Mouse (Mus musculus): ENCODE measurements around the gene Gm5269.

DNA sequence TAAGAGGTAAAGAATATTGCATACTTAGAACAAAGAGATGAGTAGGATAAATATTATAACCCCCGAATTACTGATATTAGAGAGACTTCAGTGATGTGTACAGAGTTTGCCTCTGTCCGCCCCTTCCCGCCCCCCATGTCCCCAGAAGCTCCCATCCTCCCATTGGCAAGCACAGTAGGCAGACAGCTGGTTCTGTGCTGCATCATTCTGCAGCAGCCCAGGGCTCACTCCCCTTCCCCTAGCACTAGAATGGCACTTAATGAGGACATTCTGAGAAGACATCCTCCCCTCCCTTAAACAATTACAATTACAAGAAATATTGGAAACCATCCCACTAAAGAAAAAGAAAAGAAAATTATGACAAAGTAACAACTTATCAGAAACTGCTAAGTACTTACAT lies 26.4 kb downstream of the Gm5269 start:
- TF ChIP-seq CTCF (IDR thresholded peaks at IDR 0.05) (no peak), EP300 (IDR thresholded peaks at IDR 0.05; ENCODE audit: insufficient read depth, low read depth, low read length) (no peak)

Measured in heart, adult 2 months (tissue).